Mouse (Mus musculus) midbrain, embryonic 16.5 days (tissue): ENCODE measurements around the gene A830018L16Rik. TPM values are rescaled to one million over a fixed set of nuclear protein-coding genes. Genes with fewer than 3 reads are reported as not detected.

ENCODE experiments used
- ATAC-seq: fragments of 200-750 bp; cut with Nextera tagmentation; 2 replicates; pipeline ENCODE4 v1.8.0; 2017; ENCODE audit warnings: moderate TSS enrichment
- H3K27ac ChIP-seq: fragments of 300-500 bp; sonication (generic); 2 replicates; pipeline ENCODE4 v1.5.1; 2014; ENCODE audit warnings: mild to moderate bottlenecking, low read length, mixed read lengths
- H3K27me3 ChIP-seq: fragments of 300-500 bp; sonication (generic); 2 replicates; pipeline ENCODE4 v1.6.1; 2014; ENCODE audit warnings: low read depth, low read length, mixed read lengths; ENCODE audit not compliant: control insufficient read depth, insufficient read depth
- H3K36me3 ChIP-seq: fragments of 300-500 bp; sonication (generic); 2 replicates; pipeline ENCODE4 v1.6.1; 2014; ENCODE audit warnings: mild to moderate bottlenecking, low read length, moderate library complexity, mixed read lengths; ENCODE audit not compliant: control insufficient read depth, insufficient read depth
- H3K4me1 ChIP-seq: fragments of 300-500 bp; sonication (generic); 2 replicates; pipeline ENCODE4 v1.6.1; 2014; ENCODE audit warnings: mild to moderate bottlenecking, low read length, mixed read lengths; ENCODE audit not compliant: control insufficient read depth, insufficient read depth
- H3K4me2 ChIP-seq: fragments of 300-500 bp; sonication (generic); 2 replicates; pipeline ENCODE4 v1.6.1; 2014; ENCODE audit warnings: mild to moderate bottlenecking, low read length, mixed read lengths
- H3K4me3 ChIP-seq: fragments of 300-500 bp; sonication (generic); 2 replicates; pipeline ENCODE4 v1.5.1; 2014; ENCODE audit warnings: low read depth, mild to moderate bottlenecking, low read length, moderate library complexity, mixed read lengths
- H3K9ac ChIP-seq: fragments of 300-500 bp; sonication (generic); 2 replicates; pipeline ENCODE4 v1.6.1; 2014; ENCODE audit warnings: low read depth, low read length, mixed read lengths
- H3K9me3 ChIP-seq: fragments of 300-500 bp; sonication (generic); replicated peaks from 2 replicates; pipeline ENCODE4 v1.6.1; 2014; ENCODE audit warnings: mild to moderate bottlenecking, low read length, mixed read lengths; ENCODE audit not compliant: control insufficient read depth, poor library complexity, severe bottlenecking
- WGBS: fragments of 180-500 bp; shearing (Covaris S2); extraction: QIAGEN DNeasy Blood & Tissue Kit; methylation state at CpG from one replicate; pipeline ENCODE4 v1.1.7; 2014; 5-methylcytosine and 5-hydroxymethylcytosine counted together
- polyA plus RNA-seq: library from polyadenylated mRNA; unstranded; fragments of >200 nt; fragmentation: Nextera tagmentation; extraction: Ambion mirVana; gene quantifications from 2 replicates; pipeline ENCODE4 v1.2.1, GENCODE M21; 2015

A830018L16Rik gene
- polyA plus RNA-seq, 1 experiment from 2014 or later: 16.6 TPM

DNA sequence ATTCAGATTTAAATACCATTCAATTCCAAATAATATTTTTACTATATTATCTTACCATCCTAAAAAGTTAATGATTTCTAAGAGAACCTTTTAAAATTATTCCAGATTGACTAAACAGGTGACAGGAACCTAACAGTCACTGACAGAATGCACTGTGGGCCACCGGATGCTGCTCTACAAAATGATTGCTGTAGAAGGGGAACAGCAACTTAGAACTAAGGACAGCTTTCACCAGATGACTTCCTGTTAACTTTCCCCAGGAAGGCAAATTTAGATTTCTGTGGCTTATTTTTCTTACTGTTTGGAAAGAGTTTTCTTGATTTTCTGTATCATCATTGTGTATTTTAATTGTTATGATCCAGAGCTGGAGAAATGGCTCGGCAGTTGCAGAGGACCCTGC is 156.4 kb downstream of the A830018L16Rik start:
- Histone ChIP-seq H3K9ac (no peak overlapping the region), H3K27me3 (no peaks in the 10 kb centered on the region), H3K4me1 (no peaks in the 10 kb centered on the region), H3K36me3 (no peaks in the 10 kb centered on the region), H3K27ac (no peak overlapping the region), H3K9me3 (no peaks in the 10 kb centered on the region), H3K4me3 (no peak overlapping the region), H3K4me2 (no peak overlapping the region)
- no peak for ATAC-seq
- 96% methylated on average over 2 of the region's 2 CpGs for WGBS

DNA sequence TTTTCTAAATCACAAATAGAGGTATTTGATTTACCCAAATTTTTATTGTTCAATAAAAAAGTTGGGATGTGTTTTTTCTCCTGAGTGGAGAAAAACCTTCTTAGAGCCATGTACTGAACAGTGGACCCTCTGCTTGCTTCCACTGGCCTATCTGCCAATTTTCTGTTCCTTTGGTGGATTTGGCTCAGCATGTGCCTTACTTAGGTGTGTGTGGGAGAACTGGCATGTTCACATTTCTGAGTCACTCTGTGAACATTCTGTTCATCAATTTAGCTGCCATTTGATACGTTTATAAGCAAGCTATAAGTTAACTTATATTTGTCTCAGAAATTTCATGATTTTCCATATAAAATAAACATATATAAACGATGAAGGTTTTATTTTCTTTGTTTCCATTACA is 159.6 kb downstream of the A830018L16Rik start:
- Histone ChIP-seq H3K27me3 (no peaks in the 10 kb centered on the region), H3K27ac (no peak overlapping the region), H3K9me3 (no peaks in the 10 kb centered on the region), H3K36me3 (no peaks in the 10 kb centered on the region), H3K4me2 (no peak overlapping the region), H3K4me1 (no peaks in the 10 kb centered on the region), H3K9ac (no peak overlapping the region), H3K4me3 (no peak overlapping the region)
- ATAC-seq: no peak
- 85% methylated on average over 2 of the region's 2 CpGs for WGBS

DNA sequence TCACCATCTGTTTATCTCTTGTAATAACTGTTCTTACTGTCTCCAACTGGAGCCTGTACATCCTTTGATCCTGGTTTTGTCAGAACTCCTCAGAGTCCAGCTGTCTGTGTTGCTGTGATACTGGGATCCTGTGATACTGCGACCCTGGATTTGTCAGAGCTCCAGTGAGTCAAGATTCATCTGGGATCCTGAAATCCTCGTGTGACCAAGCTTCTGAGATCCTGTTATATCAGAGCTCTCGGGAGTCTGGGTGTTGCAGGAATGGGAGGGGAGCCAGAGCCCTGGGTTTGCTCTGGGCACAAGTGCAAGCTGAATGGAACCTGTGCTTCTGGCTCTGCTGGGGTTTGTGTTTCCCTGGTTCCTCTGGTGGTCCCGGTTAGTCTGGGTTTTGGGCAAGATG is 166.1 kb downstream of the A830018L16Rik start:
- Histone ChIP-seq H3K4me3 (no peak overlapping the region), H3K9me3 (no peaks in the 10 kb centered on the region), H3K4me1 (no peaks in the 10 kb centered on the region), H3K9ac (no peak overlapping the region), H3K27ac (no peak overlapping the region), H3K4me2 (no peak overlapping the region), H3K27me3 (no peaks in the 10 kb centered on the region), H3K36me3 (no peaks in the 10 kb centered on the region)
- no peak for ATAC-seq
- 71% methylated on average over 4 of the region's 4 CpGs for WGBS

DNA sequence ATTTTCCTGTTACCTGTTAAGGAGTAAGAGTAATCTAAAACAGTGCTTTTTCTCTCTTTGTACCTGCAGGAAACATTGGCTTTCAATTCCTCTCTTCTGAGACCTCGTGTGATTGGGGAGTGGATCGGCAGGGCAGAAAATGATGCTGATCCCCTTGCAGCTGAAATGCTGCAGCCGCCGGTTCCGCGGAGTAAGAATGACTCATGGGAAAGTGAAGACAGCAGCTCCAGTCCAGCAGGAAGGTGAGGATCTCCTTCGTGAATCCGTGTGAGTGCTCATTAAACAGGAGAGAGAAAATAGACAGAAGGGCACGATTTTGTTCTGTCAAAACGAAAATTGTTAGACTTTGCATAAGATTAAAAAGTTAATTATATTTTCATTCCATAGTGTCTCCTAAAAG is 174.4 kb downstream of the A830018L16Rik start:
- no peaks in the 10 kb centered on the region for H3K9me3 ChIP-seq
- H3K4me3 ChIP-seq: no peak overlapping the region
- no peaks in the 10 kb centered on the region for H3K36me3 ChIP-seq
- 78% methylated on average over 10 of the region's 10 CpGs for WGBS
- H3K27me3 ChIP-seq: no peaks in the 10 kb centered on the region
- no peaks in the 10 kb centered on the region for H3K4me1 ChIP-seq
- H3K4me2 ChIP-seq: no peak overlapping the region
- no peak for ATAC-seq
- no peak overlapping the region for H3K27ac ChIP-seq
- H3K9ac ChIP-seq: no peak overlapping the region

DNA sequence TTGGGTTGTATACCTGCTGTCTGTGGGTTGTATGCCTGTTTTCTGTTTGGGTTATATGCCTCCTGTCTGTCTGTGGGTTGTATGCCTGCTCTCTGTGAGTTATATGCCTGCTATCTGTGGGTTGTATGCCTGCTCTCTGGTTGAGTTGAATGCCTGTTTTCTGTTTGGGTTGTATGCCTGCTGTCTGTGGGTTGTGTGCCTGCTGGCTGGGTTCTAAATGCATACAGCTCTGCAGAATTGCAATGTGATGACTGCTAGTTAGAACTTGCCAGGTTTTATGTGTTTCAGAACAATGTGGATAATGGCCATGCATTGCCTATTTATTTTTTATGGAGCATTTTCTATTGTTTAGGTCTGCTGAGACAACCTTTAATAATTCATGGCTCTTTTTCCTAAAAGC is 236.2 kb downstream of the A830018L16Rik start:
- no peak overlapping the region for H3K4me3 ChIP-seq
- no peaks in the 10 kb centered on the region for H3K9me3 ChIP-seq
- H3K36me3 ChIP-seq: no peaks in the 10 kb centered on the region
- H3K4me1 ChIP-seq: no peaks in the 10 kb centered on the region
- H3K27me3 ChIP-seq: no peaks in the 10 kb centered on the region
- no peak overlapping the region for H3K9ac ChIP-seq
- H3K27ac ChIP-seq: no peak overlapping the region
- H3K4me2 ChIP-seq: no peak overlapping the region
- ATAC-seq: no peak

DNA sequence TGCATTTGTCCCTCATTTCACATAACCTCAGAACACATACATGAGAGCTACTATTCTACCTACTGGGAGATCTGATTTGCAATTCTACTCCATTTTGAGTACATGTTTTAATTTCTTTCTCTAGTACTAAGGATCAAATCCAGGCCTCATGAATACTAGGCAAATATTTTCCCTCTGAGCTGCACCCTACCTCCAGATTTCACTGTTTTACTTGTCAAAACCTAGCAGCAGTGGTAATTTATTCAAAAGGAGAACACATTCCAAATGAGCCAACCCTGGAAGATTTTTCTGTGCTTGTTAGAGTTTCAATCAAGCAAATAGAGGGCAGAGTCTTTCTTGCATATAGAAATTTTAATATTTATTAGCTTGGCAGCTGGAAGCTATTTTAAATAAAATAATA is 238.9 kb downstream of the A830018L16Rik start:
- no peak for ATAC-seq
- no peak overlapping the region for H3K4me3 ChIP-seq
- H3K36me3 ChIP-seq: no peaks in the 10 kb centered on the region

DNA sequence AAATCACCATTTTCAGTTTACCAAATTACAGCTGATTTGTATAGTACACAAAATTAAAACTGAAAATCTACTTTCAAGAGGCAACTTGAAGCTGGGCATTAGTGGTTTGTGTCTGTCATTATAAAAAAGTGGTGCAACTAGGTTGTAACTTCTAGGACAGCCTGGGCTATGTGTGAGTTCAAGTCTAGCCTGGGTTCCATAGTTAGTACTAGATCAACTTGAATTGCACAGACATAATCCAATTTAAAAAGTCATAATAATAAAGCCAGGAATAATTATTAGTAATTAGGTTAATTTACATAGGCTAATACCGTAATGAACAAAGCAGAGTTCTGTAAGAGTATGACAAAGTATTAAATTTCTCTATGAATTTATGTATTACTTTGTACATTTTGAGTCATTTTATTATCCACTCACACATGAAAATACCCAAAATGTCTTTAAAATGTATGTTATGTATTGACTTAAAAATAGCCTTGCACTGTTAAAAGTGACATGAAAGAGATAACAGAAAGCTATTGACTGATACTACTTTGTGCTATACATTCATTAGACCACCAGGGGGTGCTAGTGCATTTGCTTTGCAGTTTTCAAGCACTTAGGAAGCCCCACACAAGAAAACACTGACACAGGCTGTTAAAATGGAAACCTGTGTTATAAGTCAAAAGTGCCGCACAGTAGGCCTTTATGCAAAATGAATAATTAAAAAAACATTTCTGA is 243.6 kb downstream of the A830018L16Rik start:
- WGBS: 58% methylated on average over 2 of the region's 2 CpGs
- Histone ChIP-seq H3K36me3 (no peaks in the 10 kb centered on the region), H3K4me2 (no peak overlapping the region), H3K4me1 (no peaks in the 10 kb centered on the region), H3K4me3 (no peak overlapping the region), H3K27ac (no peak overlapping the region), H3K27me3 (no peaks in the 10 kb centered on the region), H3K9ac (no peak overlapping the region), H3K9me3 (no peaks in the 10 kb centered on the region)
- ATAC-seq: peak; percentile 92

More for the DNA sequence above, 238.9 kb downstream of the A830018L16Rik start:
- Histone ChIP-seq H3K9me3 (no peaks in the 10 kb centered on the region), H3K4me2 (no peak overlapping the region), H3K27ac (no peak overlapping the region), H3K27me3 (no peaks in the 10 kb centered on the region), H3K4me1 (no peaks in the 10 kb centered on the region), H3K9ac (no peak overlapping the region)

DNA sequence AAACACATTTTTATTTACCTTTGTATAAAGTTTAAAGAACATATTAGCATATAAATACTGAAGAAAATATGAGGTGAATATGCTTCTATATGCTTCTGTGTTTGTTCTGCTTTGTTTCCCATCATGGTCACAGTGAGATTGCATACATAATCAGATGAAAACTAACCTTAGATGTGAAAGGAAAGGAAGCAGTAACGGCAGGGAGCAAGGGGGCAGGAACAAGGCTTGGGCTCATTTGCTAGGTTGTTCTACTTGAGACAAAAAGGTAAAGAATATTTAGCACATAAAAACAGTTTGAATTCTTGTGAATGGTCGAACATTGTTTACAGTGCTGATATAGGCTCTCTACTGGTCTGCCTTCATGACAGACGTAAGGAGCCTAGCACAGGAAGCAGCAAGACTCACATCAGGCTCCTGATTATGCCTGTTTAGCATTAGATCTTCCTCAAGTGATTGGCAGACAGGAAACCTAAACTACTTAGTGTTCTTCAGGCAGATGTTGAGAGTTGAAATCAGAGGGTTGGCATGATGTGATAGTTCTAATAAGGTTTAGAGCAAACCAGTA is 244.2 kb downstream of the A830018L16Rik start:
- Histone ChIP-seq H3K4me1 (no peaks in the 10 kb centered on the region), H3K4me3 (no peak overlapping the region), H3K9me3 (no peaks in the 10 kb centered on the region), H3K36me3 (no peaks in the 10 kb centered on the region), H3K9ac (no peak overlapping the region), H3K4me2 (no peak overlapping the region), H3K27ac (no peak overlapping the region), H3K27me3 (no peaks in the 10 kb centered on the region)
- WGBS: 43% methylated on average over 3 of the region's 3 CpGs
- ATAC-seq: peak; percentile 61

DNA sequence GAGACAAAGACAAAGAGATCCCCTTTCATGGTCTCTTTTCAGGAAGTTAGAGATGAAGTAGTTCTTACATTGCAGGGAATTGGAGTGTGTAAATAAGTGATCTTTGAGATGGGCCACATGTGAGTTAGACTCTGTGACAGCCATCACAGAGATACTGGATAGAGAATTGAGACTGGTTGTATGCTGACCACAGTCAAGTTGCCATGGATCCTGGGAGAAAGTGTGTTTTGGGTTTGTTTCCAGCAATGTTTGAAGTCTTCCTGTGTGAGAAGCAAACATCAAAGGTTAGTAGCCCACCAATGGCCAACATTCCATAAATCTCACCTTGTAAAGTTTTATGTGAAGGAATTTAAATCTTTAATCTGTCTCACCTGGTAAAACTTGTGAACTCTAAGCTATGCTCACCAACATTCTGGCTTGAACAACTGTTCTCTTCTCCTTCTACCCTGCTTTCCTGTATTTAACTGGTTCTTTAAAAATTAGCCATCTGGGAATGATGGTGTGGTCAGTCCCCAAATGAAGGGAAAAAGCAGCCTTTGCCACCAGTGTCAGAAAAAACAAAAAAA is 330.9 kb downstream of the A830018L16Rik start:
- no peak overlapping the region for H3K9ac ChIP-seq
- no peaks in the 10 kb centered on the region for H3K36me3 ChIP-seq
- no peaks in the 10 kb centered on the region for H3K4me1 ChIP-seq
- no peak overlapping the region for H3K4me3 ChIP-seq
- H3K27me3 ChIP-seq: no peaks in the 10 kb centered on the region
- no peak overlapping the region for H3K4me2 ChIP-seq
- H3K9me3 ChIP-seq: no peaks in the 10 kb centered on the region
- no peak overlapping the region for H3K27ac ChIP-seq
- ATAC-seq: no peak
